Mouse (Mus musculus): ENCODE results near the gene Mfsd12. TPM values are rescaled to one million over a fixed set of nuclear protein-coding genes. Genes with fewer than 3 reads are reported as not detected.

The Mfsd12 gene
- total RNA-seq, 4 experiments from 2014 or later, result 18.3 to 25.7 (median 22.0) TPM

- DNase-seq, result no peak
Measured at GRCm38 (mm10) chr10:81329194-81329975, 27.9 kb upstream of the Mfsd12 start.

GRCm38 (mm10) chr10:81330007-81330406 lies 27.3 kb upstream of the Mfsd12 start:
- no peak for DNase-seq

DNA sequence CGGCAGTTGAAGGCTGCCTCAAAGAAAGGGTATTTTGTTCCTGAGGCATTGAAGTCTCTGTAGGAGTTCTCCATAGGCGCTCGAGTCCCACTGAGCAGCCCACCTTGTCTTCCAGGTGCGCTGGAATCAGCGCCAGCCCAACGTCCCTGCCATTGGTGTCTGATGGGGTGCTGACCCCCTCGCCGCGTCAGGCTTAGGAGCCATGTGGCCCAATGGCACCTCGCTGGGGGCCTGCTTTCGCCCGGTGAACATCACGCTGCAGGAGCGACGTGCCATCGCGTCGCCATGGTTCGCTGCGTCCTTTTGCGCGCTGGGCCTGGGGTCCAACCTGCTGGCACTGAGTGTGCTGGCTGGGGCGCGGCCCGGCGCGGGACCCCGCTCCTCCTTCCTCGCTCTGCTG lies 25.0 kb upstream of the Mfsd12 start:
- no peak for DNase-seq

- no peak for DNase-seq
Measured at GRCm38 (mm10) chr10:81334324-81334723, 23.0 kb upstream of the Mfsd12 start.

- no peak for DNase-seq
Measured at GRCm38 (mm10) chr10:81335393-81336340, 21.6 kb upstream of the Mfsd12 start.

- DNase-seq, result no peak
Measured at GRCm38 (mm10) chr10:81336558-81336957, 20.7 kb upstream of the Mfsd12 start.

GRCm38 (mm10) chr10:81340551-81341332 lies 16.5 kb upstream of the Mfsd12 start:
- DNase-seq, result no peak

DNA sequence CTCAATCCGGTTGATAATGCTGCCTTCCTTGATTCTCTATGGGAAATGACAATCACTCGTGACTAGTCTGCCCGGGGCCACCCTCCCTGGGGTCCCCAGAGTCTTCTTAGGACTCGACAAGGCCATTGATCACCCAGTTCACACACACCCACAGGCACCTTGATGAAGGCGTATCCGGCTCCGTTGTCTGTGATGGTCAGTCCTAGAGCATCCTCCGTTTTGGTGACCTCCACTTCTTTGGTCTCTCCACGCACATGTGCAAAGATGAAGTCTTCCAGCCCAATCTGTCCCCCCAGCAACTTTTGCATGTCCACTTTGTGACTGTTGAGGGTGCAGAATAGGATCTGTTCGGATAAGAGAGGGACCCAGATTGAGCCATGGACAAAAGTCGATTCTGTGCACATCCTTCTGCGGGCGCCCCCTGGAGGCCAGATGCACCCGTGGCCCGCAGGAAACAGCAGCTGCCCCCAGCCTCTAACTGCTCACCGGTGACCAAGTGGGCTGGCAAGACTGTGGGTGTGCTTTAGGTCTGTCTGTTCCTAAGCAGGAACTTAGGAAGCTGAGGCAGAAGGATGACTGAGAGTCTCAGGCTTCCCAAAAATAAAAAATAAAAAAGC lies 15.8 kb upstream of the Mfsd12 start:
- no peak for DNase-seq

- DNase-seq, result no peak
Measured at GRCm38 (mm10) chr10:81342686-81343505, 14.4 kb upstream of the Mfsd12 start, which contains the start of gene Gipc3. Gene Gipc3 (minus strand): TSS chr10:81343266.

DNA sequence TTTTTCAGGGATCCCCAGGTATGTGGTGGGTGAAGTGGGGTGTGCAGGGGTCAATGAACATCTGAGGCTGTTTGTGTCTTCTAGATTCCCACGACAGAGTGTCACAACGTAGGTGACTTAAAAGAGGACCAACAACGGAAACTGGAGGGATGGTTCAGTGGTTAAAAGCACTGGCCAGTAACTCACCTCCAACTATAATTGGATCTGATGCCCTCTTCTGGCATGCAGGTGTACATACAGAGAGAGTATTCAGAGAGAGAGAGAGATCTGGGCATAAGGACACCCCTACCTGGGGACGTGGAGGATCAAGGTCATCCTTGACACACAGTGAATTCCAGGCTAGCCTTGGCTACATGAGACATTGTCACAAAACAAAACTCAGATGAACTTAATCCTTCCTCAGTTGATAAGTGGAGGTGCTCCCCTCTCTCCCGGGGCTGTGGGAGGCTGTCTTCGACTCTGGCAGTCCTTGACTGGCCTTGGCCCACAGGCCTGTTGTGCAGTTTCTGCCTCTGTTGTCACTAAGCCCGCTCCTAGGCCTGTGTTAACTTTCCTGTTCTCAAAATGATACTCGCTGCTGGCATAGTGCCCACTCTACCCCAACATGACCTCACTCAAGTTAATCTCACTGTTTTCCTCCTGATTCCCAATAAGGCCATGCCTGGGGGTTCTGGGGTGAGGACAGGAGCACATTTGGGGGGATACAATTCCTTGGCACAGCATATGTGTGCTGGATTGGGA lies 12.7 kb upstream of the Mfsd12 start:
- no peak for DNase-seq

- DNase-seq, result no peak
Measured at GRCm38 (mm10) chr10:81345162-81345534, 12.1 kb upstream of the Mfsd12 start.

- peak; percentile 80 for DNase-seq
Measured at GRCm38 (mm10) chr10:81346453-81347067, 10.7 kb upstream of the Mfsd12 start.

GRCm38 (mm10) chr10:81349146-81349545 lies 8.1 kb upstream of the Mfsd12 start:
- DNase-seq, result no peak

DNA sequence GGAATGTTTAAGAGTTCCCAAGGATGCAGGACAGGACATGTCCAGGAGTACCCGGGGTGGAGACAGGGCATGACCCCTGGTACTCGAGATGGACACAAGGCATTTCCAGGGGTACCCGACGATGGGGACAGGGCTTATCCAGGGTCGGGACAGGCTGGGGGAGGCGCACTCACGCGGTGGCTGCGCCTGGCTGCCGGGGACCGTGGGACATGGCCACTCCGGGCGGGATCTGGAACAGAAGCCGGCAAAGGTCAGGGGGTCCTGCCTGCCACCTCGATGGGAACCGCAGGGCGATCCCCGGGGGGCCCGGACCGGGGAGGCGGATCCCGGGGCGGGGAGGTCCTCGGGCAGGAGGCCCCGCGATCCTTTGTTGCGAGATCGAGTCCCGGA lies 7.3 kb upstream of the Mfsd12 start:
- DNase-seq, result no peak

- peak; percentile 99 for DNase-seq
Measured at GRCm38 (mm10) chr10:81350351-81351063, 6.8 kb upstream of the Mfsd12 start, which contains the start of gene Hmg20b. Gene Hmg20b (minus strand): TSS chr10:81350480.

- DNase-seq, result no peak
Measured at GRCm38 (mm10) chr10:81351678-81352291, 5.5 kb upstream of the Mfsd12 start.

DNA sequence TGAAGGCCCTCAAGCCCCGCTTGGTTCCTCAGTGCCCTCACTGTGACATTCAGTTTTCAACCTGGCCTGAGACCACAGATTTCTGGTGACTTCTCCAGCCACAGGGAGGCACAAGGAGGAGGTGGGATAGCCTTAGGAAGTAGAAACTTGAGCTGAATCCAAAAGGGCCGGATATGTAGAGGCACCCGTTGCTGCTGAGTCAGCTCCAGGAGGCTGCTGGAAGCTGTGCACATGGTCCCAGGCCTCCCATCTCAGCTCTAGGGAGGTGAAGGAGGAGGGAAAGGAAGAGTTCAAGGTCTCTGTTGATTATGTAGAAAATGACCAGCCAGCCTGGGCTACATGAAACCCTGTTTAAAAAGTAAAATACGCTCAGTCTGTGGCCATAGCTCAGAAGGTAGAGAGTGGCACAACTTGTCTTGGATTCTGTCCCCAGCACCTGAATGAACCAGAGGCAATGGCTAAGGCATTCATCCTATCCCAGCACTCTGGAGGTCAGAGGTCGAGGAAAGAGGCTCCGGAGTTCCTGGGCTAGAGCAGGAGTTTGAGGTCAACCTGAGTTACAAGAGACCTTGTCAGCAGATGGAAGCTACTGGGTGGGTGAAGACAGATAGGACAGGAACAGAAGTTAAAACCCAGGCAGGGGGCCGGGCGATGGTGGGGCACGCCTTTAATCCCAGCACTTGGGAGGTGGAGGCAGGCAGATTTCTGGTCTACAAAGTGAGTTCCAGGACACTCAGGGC lies 2.4 kb upstream of the Mfsd12 start:
- DNase-seq, result no peak

DNA sequence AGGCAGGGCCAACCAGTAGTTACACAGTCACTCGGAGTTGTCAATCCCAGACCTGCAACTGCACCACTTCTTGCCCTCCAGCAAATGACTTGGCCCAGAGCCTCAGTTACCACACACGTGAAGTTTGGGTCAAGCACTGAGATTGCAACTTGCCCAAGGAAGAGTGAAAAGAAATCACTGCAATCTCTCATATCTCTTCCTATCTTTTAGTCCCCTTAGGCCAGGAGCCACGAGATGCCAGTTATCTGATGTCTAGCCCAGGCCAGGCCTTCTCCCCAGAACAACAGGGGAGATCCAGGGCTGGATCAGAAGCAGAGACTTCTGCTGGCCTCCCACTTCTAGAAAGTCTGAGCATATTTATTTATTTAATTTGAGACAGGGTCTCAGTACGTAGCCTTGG lies 1.8 kb upstream of the Mfsd12 start:
- DNase-seq, result no peak
